Mouse (Mus musculus): ENCODE measurements around the gene Iqcf3. TPM values are rescaled to one million over a fixed set of nuclear protein-coding genes. Genes with fewer than 3 reads are reported as not detected.
A peak's percentile ranks its signal among the peaks of the same experiment; 100 is the strongest.

The Iqcf3 gene
- polyA plus RNA-seq, 1 experiment from 2014 or later, result not detected

DNA sequence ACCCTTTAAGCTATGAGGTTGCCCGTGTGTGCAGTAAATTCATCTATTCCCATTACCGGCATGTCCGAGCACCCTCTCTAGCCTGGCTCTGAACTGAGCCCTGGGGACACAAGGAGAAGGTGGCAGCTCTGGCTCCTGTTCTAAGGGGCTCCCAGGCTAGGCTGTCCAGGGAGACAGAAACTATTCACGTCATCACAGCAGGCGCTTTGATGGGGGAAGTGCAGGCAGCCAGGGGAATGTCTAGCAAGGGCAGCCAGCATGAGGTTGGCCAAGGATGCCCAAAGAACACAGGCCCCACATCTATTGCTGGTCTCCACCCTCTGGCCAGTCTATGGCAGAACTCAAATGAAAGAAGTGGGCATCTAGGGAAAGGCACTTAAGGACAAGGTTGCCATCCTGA is 103.5 kb downstream of the Iqcf3 start:
- Histone ChIP-seq H3K4me2 (peak overlapping the region; percentile 100), H3K4me1 (replicated peaks) (peaks cover 67% of the 10 kb centered on the region), H3K9me3 (no peaks in the 10 kb centered on the region), H3K9ac (peak overlapping the region; percentile 96), H3K27ac (replicated peaks) (peak overlapping the region; percentile 92), H3K27me3 (no peaks in the 10 kb centered on the region), H3K4me3 (peak overlapping the region; percentile 80), H3K36me3 (peaks cover 47% of the 10 kb centered on the region)
- ATAC-seq (ENCODE audit: low read depth), result no peak
- 40% methylated on average over 5 of the region's 5 CpGs for WGBS

DNA sequence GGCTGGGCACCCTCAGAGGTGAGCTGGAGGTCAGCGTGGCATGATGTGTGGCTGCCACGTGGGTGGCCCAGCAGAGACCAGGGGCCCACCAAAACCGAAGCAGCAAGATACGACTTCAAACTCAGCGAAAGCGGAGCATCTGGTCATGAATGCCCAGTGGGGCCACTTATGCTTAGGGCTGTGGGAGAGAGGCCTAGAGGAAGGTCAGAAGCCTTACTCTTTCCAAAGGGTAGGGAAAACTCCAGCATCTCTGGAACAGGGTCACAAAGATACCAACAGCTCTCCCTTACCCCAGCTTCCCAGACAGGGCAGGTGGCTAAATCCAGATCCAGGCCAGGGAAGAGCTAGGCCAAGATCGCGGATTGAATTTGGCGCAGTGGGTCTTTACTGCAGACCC is 104.3 kb downstream of the Iqcf3 start:
- ATAC-seq (ENCODE audit: low read depth), result no peak
- peaks cover 40% of the 10 kb centered on the region for H3K36me3 ChIP-seq
- H3K4me1 ChIP-seq (replicated peaks), result peaks cover 75% of the 10 kb centered on the region

DNA sequence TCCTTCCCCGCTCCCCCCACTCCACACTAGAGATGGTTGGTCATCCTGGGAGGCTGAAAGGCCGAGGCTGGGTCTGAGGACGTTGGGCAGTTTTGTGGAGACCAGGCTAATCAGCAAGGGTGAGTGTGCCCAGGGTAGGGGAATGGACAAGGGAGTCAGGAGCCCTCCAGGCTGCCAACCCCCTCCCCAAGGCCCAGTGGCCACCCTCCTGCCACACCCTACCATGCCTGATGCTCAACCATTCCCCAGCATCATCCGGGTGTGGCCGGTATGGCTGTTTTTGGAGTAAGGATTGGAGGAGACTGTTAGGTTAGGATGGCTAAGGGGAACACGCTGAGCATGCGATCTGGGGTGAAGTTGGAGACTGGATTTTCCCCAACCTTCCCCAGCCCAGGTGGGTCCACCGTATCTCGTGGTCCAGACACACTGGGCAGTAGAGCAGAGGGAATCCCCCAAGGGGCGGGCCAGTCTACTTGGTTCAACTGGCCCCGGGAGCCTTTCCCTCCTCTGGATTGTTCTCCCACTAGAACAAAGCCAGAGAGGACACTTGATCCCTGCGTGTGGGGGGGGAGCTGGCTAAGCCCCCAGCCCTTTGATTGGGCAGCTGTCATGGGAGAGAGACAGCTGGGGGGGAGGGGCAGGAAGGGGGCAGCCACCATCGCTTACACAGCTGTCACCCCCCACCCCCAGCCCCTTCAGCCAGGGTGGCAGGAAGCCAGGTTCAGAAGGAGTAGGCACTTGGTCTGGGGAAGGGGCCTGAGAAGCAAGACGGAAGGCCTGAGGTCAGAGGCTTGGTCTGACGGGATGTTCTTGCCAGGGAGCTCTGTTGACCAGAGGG is 104.9 kb downstream of the Iqcf3 start:
- H3K4me1 ChIP-seq (replicated peaks), result peaks cover 81% of the 10 kb centered on the region
- peak overlapping the region; percentile 100 for H3K4me2 ChIP-seq
- no peaks in the 10 kb centered on the region for H3K27me3 ChIP-seq
- H3K27ac ChIP-seq (replicated peaks), result peak overlapping the region; percentile 92
- H3K4me3 ChIP-seq, result peak overlapping the region; percentile 80
- H3K9me3 ChIP-seq, result no peaks in the 10 kb centered on the region
- H3K36me3 ChIP-seq, result peaks cover 34% of the 10 kb centered on the region
- peak overlapping the region; percentile 96 for H3K9ac ChIP-seq
- 24% methylated on average over 15 of the region's 15 CpGs for WGBS
- no peak for ATAC-seq (ENCODE audit: low read depth)

More for the DNA sequence above, 104.3 kb downstream of the Iqcf3 start:
- H3K27me3 ChIP-seq, result no peaks in the 10 kb centered on the region
- H3K9me3 ChIP-seq, result no peaks in the 10 kb centered on the region
- peak overlapping the region; percentile 100 for H3K4me2 ChIP-seq
- H3K4me3 ChIP-seq, result peak overlapping the region; percentile 80
- H3K9ac ChIP-seq, result peak overlapping the region; percentile 96
- H3K27ac ChIP-seq (replicated peaks), result peak overlapping the region; percentile 92
- 31% methylated on average over 9 of the region's 9 CpGs for WGBS

DNA sequence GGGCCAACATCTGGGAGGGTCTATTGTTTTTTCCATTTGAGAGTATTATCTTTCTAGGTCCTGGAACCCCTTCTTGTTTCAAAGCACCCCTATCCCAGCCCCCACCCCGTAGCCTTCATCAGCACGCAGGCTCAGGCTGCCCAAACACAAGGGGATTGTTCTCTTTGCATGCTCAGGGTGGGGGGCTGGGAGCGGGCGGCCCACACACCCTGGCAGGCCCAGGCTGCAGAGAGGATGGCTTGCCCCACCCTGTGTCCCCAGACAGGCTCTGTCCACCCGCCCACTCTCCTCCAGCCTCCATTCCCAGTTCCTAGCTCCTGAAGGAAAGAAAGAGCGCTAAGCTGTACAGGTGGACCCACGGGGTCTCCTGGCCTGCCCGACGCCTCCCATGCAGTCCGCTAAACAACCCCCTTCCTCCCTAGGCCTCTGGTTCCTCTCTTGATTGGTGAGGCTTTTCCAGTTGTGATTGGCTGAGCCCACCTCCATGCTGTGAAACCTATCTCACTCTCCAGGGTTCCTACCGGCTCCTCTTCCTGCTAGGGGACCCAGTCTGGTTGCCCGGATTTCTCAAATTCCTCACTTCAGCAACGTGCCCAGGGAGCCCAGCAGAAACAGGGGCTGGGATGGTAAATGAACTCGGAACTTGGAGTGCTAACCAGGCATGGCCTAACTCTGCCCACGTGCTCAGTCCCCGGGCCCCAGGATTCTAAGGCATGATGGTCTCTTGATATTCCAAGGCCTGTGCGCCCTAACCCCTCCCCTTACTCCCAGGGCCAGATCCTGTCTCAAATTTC is 106.3 kb downstream of the Iqcf3 start:
- Histone ChIP-seq H3K9ac (peak overlapping the region; percentile 96), H3K27me3 (no peaks in the 10 kb centered on the region), H3K36me3 (peaks cover 21% of the 10 kb centered on the region), H3K27ac (replicated peaks) (peak overlapping the region; percentile 92), H3K4me1 (replicated peaks) (peaks cover 88% of the 10 kb centered on the region), H3K9me3 (no peaks in the 10 kb centered on the region), H3K4me2 (peak overlapping the region; percentile 100), H3K4me3 (peak overlapping the region; percentile 80)
- peak; percentile 16 for ATAC-seq (ENCODE audit: low read depth)
- 1% methylated on average over 17 of the region's 17 CpGs for WGBS

DNA sequence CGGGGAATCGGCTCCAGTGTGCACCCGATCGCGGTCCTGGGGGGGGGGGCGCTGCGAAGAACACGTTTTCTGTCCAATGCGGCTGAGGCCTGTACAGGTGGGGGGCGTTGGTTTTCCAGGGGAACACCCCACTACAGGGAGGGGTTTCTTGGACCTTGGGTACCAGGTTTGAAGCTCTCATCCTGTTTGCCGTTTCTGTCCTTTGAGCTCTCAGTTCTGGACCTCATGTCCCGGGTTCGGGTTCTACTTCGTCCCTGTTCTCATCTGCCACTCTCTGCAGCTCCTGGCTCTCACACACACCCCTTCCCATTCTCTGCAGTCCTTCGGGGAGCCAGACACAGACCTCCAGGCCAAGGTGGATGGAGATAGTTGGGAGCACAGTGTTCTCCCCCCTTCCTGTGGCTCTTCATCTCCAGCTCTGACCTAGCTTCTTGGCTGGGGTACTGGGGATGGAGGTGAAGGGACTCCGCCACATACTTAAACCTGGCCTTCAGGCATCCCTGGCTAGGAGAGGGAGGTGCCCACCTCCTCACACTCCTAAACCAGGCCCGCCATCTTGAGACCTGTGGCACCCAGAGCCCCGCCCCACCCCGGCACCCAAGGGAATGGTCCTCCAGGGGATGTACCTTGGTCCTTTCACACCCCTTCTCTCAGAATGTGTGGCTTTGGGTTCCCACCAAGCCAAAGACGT is 107.2 kb downstream of the Iqcf3 start:
- Histone ChIP-seq H3K4me3 (peak overlapping the region; percentile 80), H3K9me3 (no peaks in the 10 kb centered on the region), H3K27ac (replicated peaks) (peak overlapping the region; percentile 92), H3K4me2 (peak overlapping the region; percentile 100), H3K4me1 (replicated peaks) (peaks cover 83% of the 10 kb centered on the region), H3K27me3 (no peaks in the 10 kb centered on the region), H3K36me3 (peaks cover 13% of the 10 kb centered on the region; the same call in 1 of the 2 replicates), H3K9ac (peak overlapping the region; percentile 96)
- peak; percentile 10; the same call in 1 of the 2 replicates for ATAC-seq (ENCODE audit: low read depth)
- WGBS, result under 1% methylated on average over 14 of the region's 20 CpGs

DNA sequence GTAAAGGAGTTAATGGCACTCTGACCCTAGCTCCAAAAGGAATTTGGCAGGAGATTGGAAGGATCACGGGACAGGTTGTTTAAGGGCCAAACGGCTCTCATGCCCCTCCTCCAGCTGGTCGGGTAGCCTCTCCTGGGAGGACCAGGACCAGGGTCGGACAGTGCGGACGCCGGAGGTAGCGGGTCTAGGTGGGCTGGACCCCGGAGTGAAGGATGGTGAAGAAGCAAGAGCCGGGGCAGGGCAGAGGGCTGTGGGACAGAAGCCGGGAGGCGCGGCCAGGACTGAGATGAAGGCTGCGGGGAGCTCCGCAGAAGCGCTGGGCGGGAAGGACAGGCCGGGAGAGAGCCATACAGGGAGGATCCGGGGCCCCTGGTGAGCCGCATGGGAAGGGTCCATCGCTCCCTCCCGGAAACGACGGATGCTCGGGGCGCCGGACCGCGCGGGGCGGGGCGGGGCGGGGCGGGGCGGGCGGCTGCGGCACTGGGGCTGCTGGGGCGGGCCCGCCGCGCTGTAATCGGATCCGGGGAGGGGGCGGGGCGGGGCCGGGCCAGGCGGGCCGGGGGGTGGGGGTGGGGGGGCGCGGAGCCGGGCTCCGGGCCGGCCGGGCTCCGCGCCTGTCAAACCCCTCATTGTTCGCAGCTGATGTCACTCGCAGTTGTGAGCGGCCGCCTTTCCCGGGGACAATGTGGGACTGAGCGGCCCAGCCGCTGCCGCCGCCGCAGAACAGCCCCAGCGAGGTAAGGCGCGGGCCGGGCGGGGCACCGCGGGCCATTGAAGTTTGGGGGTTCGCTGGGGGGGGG is 108.0 kb downstream of the Iqcf3 start, which contains the start of gene Pcbp4:
TSS of gene Pcbp4 (plus strand) at position 21 of the 800 bp plus-strand sequence.
- Histone ChIP-seq H3K9me3 (no peaks in the 10 kb centered on the region), H3K36me3 (0 out of 2 replicates have a peak, but pooled peaks cover 8% of the 10 kb centered on the region), H3K27ac (replicated peaks) (peak within 1 kb of the TSS; percentile 92), H3K27me3 (no peaks in the 10 kb centered on the region), H3K4me2 (peak within 1 kb of the TSS; percentile 100), H3K4me1 (replicated peaks) (peaks cover 83% of the 10 kb centered on the region), H3K9ac (peak within 1 kb of the TSS; percentile 96), H3K4me3 (peak within 1 kb of the TSS; percentile 80)
- peak; percentile 62 for ATAC-seq (ENCODE audit: low read depth)
- 0% methylated on average over 38 of the region's 74 CpGs for WGBS

Other genes starting within 250 kb of the Iqcf3 start
- gene Dusp7, start 193.0 kb downstream of the Iqcf3 start, polyA plus RNA-seq (2015; fragmentation: Nextera tagmentation; extraction: Ambion mirVana), result 12.3 and 13.1 TPM in 2 replicates
- gene Rpl29, start 132.2 kb downstream of the Iqcf3 start, polyA plus RNA-seq (2015; fragmentation: Nextera tagmentation; extraction: Ambion mirVana), result 576 and 729 TPM in 2 replicates
- gene Acy1, start 123.3 kb downstream of the Iqcf3 start, polyA plus RNA-seq (2015; fragmentation: Nextera tagmentation; extraction: Ambion mirVana), result 27.9 and 31.0 TPM in 2 replicates
- 5.9 and 6.9 TPM in 2 replicates for gene Abhd14b, start 114.2 kb downstream of the Iqcf3 start, polyA plus RNA-seq (2015; fragmentation: Nextera tagmentation; extraction: Ambion mirVana)
- 49.7 and 57.4 TPM in 2 replicates for gene Abhd14a, start 114.0 kb downstream of the Iqcf3 start, polyA plus RNA-seq (2015; fragmentation: Nextera tagmentation; extraction: Ambion mirVana)
- 257 and 262 TPM in 2 replicates for gene Pcbp4, start 108.3 kb downstream of the Iqcf3 start, polyA plus RNA-seq (2015; fragmentation: Nextera tagmentation; extraction: Ambion mirVana)
- 0.73 and 0.92 TPM in 2 replicates for gene Gpr62, start 95.7 kb downstream of the Iqcf3 start, polyA plus RNA-seq (2015; fragmentation: Nextera tagmentation; extraction: Ambion mirVana)
- 42.3 and 43.7 TPM in 2 replicates for gene Rrp9, start 85.7 kb downstream of the Iqcf3 start, polyA plus RNA-seq (2015; fragmentation: Nextera tagmentation; extraction: Ambion mirVana)
- gene Parp3, start 84.7 kb downstream of the Iqcf3 start, polyA plus RNA-seq (2015; fragmentation: Nextera tagmentation; extraction: Ambion mirVana), result 1.3 TPM in 2 replicates
- gene Iqcf1, start 61.7 kb downstream of the Iqcf3 start, polyA plus RNA-seq (2015; fragmentation: Nextera tagmentation; extraction: Ambion mirVana), result not detected in 2 replicates
- not detected in 2 replicates for gene Iqcf5, start 47.1 kb downstream of the Iqcf3 start, polyA plus RNA-seq (2015; fragmentation: Nextera tagmentation; extraction: Ambion mirVana)
- not detected in 2 replicates for gene Iqcf4, start 9.4 kb upstream of the Iqcf3 start, polyA plus RNA-seq (2015; fragmentation: Nextera tagmentation; extraction: Ambion mirVana)
- gene Iqcf6, start 65.0 kb upstream of the Iqcf3 start, polyA plus RNA-seq (2015; fragmentation: Nextera tagmentation; extraction: Ambion mirVana), result not detected in 2 replicates
- 3.5 and 4.2 TPM in 2 replicates for gene Grm2, start 94.5 kb upstream of the Iqcf3 start, polyA plus RNA-seq (2015; fragmentation: Nextera tagmentation; extraction: Ambion mirVana)
- 52.6 and 57.4 TPM in 2 replicates for gene Tex264, start 124.3 kb upstream of the Iqcf3 start, polyA plus RNA-seq (2015; fragmentation: Nextera tagmentation; extraction: Ambion mirVana)
- 6.2 and 7.2 TPM in 2 replicates for gene Rad54l2, start 227.6 kb upstream of the Iqcf3 start, polyA plus RNA-seq (2015; fragmentation: Nextera tagmentation; extraction: Ambion mirVana)

All from neural tube, embryonic 13.5 days (tissue).